Comparison of ENCODE assay signal across 8 mouse cellular contexts in genomic region chr15:98091841-98092240, GRCm38 (mm10). TPM values are rescaled to one million over a fixed set of nuclear protein-coding genes. Genes with fewer than 3 reads are reported as not detected.
A peak's percentile ranks its signal among the peaks of the same experiment; 100 is the strongest.
DNase-seq lines count a peak whose midpoint lies in the region; ATAC-seq lines count a peak whose summit lies in the region.

No protein-coding gene starts in this region.

- WGBS in forebrain, embryonic 15.5 days = 37% methylated on average over 4 of the region's 4 CpGs
- WGBS in liver, embryonic 13.5 days (ENCODE audit: insufficient replicate concordance) = 16% methylated on average over 4 of the region's 4 CpGs

- ATAC-seq in forebrain, embryonic 15.5 days (replicated peaks) = no peak
- no peak for ATAC-seq in liver, embryonic 13.5 days (ENCODE audit: low read depth)
- no peak for ATAC-seq in megakaryocyte-erythroid progenitor cell, adult 5-6 weeks (replicated peaks; ENCODE audit: low FRiP score, low TSS enrichment, poor library complexity, severe bottlenecking)

- H3K27ac ChIP-seq in forebrain, embryonic 15.5 days (replicated peaks) = no peak overlapping the region
- H3K27ac ChIP-seq in liver, embryonic 13.5 days = peak overlapping the region; percentile 95

- no peaks in the 10 kb centered on the region for H3K9me3 ChIP-seq in forebrain, embryonic 15.5 days
- H3K9me3 ChIP-seq in liver, embryonic 13.5 days (replicated peaks) = no peaks in the 10 kb centered on the region

- peak overlapping the region; percentile 79 for H3K4me3 ChIP-seq in forebrain, embryonic 15.5 days
- H3K4me3 ChIP-seq in liver, embryonic 13.5 days (replicated peaks) = peak overlapping the region; percentile 98

- peak; percentile 8 for DNase-seq in embryo, embryonic 10.5 days (ENCODE audit: low spot score)
- no peak for DNase-seq in embryo, embryonic 10 days (ENCODE audit: low spot score)
- peak; percentile 60 for DNase-seq in 416B (ENCODE audit: low read depth)
- no peak for DNase-seq in liver, embryonic 13.5 days
- no peak for DNase-seq in right cerebral cortex, adult 18-20 months
- DNase-seq in left cerebral cortex, postnatal 36 days (ENCODE audit: low spot score in 2 of 2) = no peak

- no peaks in the 10 kb centered on the region; the same call in 1 of the 2 replicates for H3K36me3 ChIP-seq in forebrain, embryonic 15.5 days
- peaks cover 43% of the 10 kb centered on the region for H3K36me3 ChIP-seq in liver, embryonic 13.5 days

- intact Hi-C loops in left cerebral cortex, postnatal 36 days (cut with DNase I) = loop anchor here (5.0 kb wide), 1 partner anchor 55 kb away; no protein-coding TSS in a partner anchor

- H3K4me1 ChIP-seq in forebrain, embryonic 15.5 days = peaks cover 25% of the 10 kb centered on the region
- peaks cover 37% of the 10 kb centered on the region for H3K4me1 ChIP-seq in liver, embryonic 13.5 days (replicated peaks)

- no peaks in the 10 kb centered on the region for H3K27me3 ChIP-seq in forebrain, embryonic 15.5 days
- no peaks in the 10 kb centered on the region for H3K27me3 ChIP-seq in liver, embryonic 13.5 days

- peak overlapping the region; percentile 61 for H3K4me2 ChIP-seq in forebrain, embryonic 15.5 days (replicated peaks)
- peak overlapping the region; percentile 74 for H3K4me2 ChIP-seq in liver, embryonic 13.5 days

- 0 out of 2 replicates have a peak overlapping the region, but pooled peaks have one; percentile 85 for H3K9ac ChIP-seq in forebrain, embryonic 15.5 days (replicated peaks)
- H3K9ac ChIP-seq in liver, embryonic 13.5 days = peak overlapping the region; percentile 97

RNA-seq across cellular contexts. Expression of gene Pfkm, which starts 0.5 kb away (rescaled TPM):
- 84.2 and 84.4 TPM in 2 replicates for polyA plus RNA-seq in forebrain, embryonic 15.5 days (2015; fragmentation: Nextera tagmentation; extraction: Ambion mirVana)
- 26.7 and 28.1 TPM in 2 replicates for polyA plus RNA-seq in liver, embryonic 13.5 days (2015; fragmentation: Nextera tagmentation; extraction: Ambion mirVana)
- 100 to 1,000 TPM; 381 to 455 TPM for total RNA-seq in left cerebral cortex, postnatal 36 days (2021)
- 69.0 and 74.9 TPM in 2 replicates for total RNA-seq in megakaryocyte-erythroid progenitor cell, adult 5-6 weeks (2014; fragmentation: Nextera tagmentation)
- total RNA-seq in megakaryocyte-erythroid progenitor cell, adult 5-6 weeks (2017) = 63.7 and 89.1 TPM in 2 replicates

RNA-seq across cellular contexts. Expression of gene Senp1, which starts 1.7 kb away (rescaled TPM):
- 25.4 and 26.2 TPM in 2 replicates for polyA plus RNA-seq in forebrain, embryonic 15.5 days (2015; fragmentation: Nextera tagmentation; extraction: Ambion mirVana)
- 17.1 and 21.7 TPM in 2 replicates for polyA plus RNA-seq in liver, embryonic 13.5 days (2015; fragmentation: Nextera tagmentation; extraction: Ambion mirVana)
- 10 to 100 TPM in 1 of 2 experiments, 1 to 10 TPM in 1; 9.8 to 14.5 TPM for total RNA-seq in left cerebral cortex, postnatal 36 days (2021)
- 45.5 and 46.0 TPM in 2 replicates for total RNA-seq in megakaryocyte-erythroid progenitor cell, adult 5-6 weeks (2014; fragmentation: Nextera tagmentation)
- 35.2 and 39.0 TPM in 2 replicates for total RNA-seq in megakaryocyte-erythroid progenitor cell, adult 5-6 weeks (2017)

Comparison
In these comparisons a context has a peak if more than half of its experiments do, and no peak if none do; other contexts are left out.
1. DNase-seq: peak in embryo, embryonic 10.5 days (single experiment) and 416B (single experiment); none in embryo, embryonic 10 days (single experiment), liver, embryonic 13.5 days (single experiment), right cerebral cortex, adult 18-20 months (single experiment) and left cerebral cortex, postnatal 36 days (0 of 2).
2. RNA of gene Pfkm, which starts 0.5 kb away (total RNA-seq): 381 to 455 TPM in left cerebral cortex, postnatal 36 days; 63.7 to 89.1 TPM in megakaryocyte-erythroid progenitor cell, adult 5-6 weeks; every median in the first group is over 4 times any median in the second.